33 mouse cellular contexts compared by ENCODE assay signal in genomic region chr13:107758327-107759095, GRCm38 (mm10).
DNase-seq lines count a peak whose midpoint lies in the region; ATAC-seq and TF ChIP-seq lines count a peak whose summit lies in the region.
"Had no signal": no experiment of that assay in that cellular context is flagged by ENCODE, and none has a peak within 500 bp of the region (broad histone marks: within the 10 kb centered on the region; RNA-seq: fewer than 3 reads in every experiment).

No protein-coding gene starts in this region.

- peak; percentile 29 for DNase-seq in intestine, embryonic 14.5 days (ENCODE audit: low spot score)
- peak; percentile 80 for DNase-seq in kidney, adult 2 months
- DNase-seq in kidney, postnatal 0 days (ENCODE audit: low spot score): no peak
- peak; percentile 12 to 16 for DNase-seq in kidney, postnatal 4 days
- no peak for DNase-seq in heart, postnatal 36 days
- no peak for DNase-seq in layer of hippocampus, postnatal 25 days (ENCODE audit: extremely low spot score in 1 of 2, low spot score in 1 of 2)
- DNase-seq: adrenal gland, postnatal 10 days; cerebellum, adult 18-20 months; cerebellum, postnatal 10 days; gastrocnemius, postnatal 36 days; heart, adult 2 months; heart, postnatal 10 days; layer of hippocampus, adult 9-11 months; lung, embryonic 14.5 days; spleen, adult 18-20 months; thymus, adult 2 months; thymus, postnatal 36 days had no signal

- intact Hi-C loops in heart, postnatal 36 days (cut with DNase I): no loop called here

- no peak for TF ChIP-seq CTCF in kidney, adult 2 months (conservative IDR thresholded peaks at IDR 0.05; ENCODE audit: insufficient read depth, insufficient read length, low read depth, low read length)
- no peak for TF ChIP-seq CTCF in kidney, postnatal 0 days (IDR thresholded peaks at IDR 0.05; ENCODE audit: low read depth)

- H3K27ac ChIP-seq in intestine, embryonic 14.5 days (ENCODE audit: low read depth): no peak overlapping the region
- H3K27ac ChIP-seq in intestine, embryonic 16.5 days (ENCODE audit: low read length): no peak overlapping the region
- H3K27ac ChIP-seq in kidney, adult 2 months (ENCODE audit: insufficient read depth, low read depth, low read length): no peak overlapping the region
- H3K27ac ChIP-seq in kidney, postnatal 0 days: no peak overlapping the region
- H3K27ac ChIP-seq: embryonic facial prominence, embryonic 13.5 days; forebrain, embryonic 10.5 days; forebrain, embryonic 15.5 days; heart, adult 2 months; heart, embryonic 13.5 days; hindbrain, embryonic 10.5 days; left cerebral cortex, adult 2 months; limb, embryonic 12.5 days; liver, embryonic 15.5 days; midbrain, embryonic 10.5 days; midbrain, embryonic 15.5 days; neural tube, embryonic 15.5 days; stomach, postnatal 0 days had no signal

- no peaks in the 10 kb centered on the region for H3K9me3 ChIP-seq in intestine, embryonic 14.5 days (ENCODE audit: control insufficient read depth, low read length)
- H3K9me3 ChIP-seq in intestine, embryonic 16.5 days (ENCODE audit: control insufficient read depth, low read length): no peaks in the 10 kb centered on the region
- H3K9me3 ChIP-seq in kidney, postnatal 0 days (replicated peaks; ENCODE audit: low read length): no peaks in the 10 kb centered on the region
- H3K9me3 ChIP-seq: embryonic facial prominence, embryonic 13.5 days; forebrain, embryonic 10.5 days; forebrain, embryonic 15.5 days; heart, embryonic 13.5 days; hindbrain, embryonic 10.5 days; limb, embryonic 12.5 days; liver, embryonic 15.5 days; midbrain, embryonic 10.5 days; midbrain, embryonic 15.5 days; neural tube, embryonic 15.5 days had no signal

- no peaks in the 10 kb centered on the region for H3K27me3 ChIP-seq in intestine, embryonic 14.5 days (replicated peaks; ENCODE audit: control insufficient read depth, insufficient read depth, low read length)
- no peaks in the 10 kb centered on the region for H3K27me3 ChIP-seq in intestine, embryonic 16.5 days (replicated peaks; ENCODE audit: control insufficient read depth, insufficient read depth, low read length)
- H3K27me3 ChIP-seq in kidney, adult 2 months (replicated peaks; ENCODE audit: control insufficient read depth, insufficient read depth, low read length): no peaks in the 10 kb centered on the region
- no peaks in the 10 kb centered on the region for H3K27me3 ChIP-seq in kidney, postnatal 0 days (ENCODE audit: insufficient read depth, low read length)
- H3K27me3 ChIP-seq: embryonic facial prominence, embryonic 13.5 days; forebrain, embryonic 15.5 days; heart, embryonic 13.5 days; limb, embryonic 12.5 days; liver, embryonic 15.5 days; midbrain, embryonic 15.5 days; neural tube, embryonic 15.5 days; Patski had no signal

- H3K4me3 ChIP-seq in intestine, embryonic 14.5 days (ENCODE audit: low read depth, low read length): no peak overlapping the region
- no peak overlapping the region for H3K4me3 ChIP-seq in intestine, embryonic 16.5 days (ENCODE audit: low read length)
- no peak overlapping the region for H3K4me3 ChIP-seq in kidney, adult 2 months (ENCODE audit: insufficient read depth, low read depth, low read length)
- H3K4me3 ChIP-seq in kidney, postnatal 0 days (replicated peaks; ENCODE audit: low read depth, low read length): no peak overlapping the region
- H3K4me3 ChIP-seq: embryonic facial prominence, embryonic 13.5 days; forebrain, embryonic 10.5 days; forebrain, embryonic 15.5 days; heart, adult 2 months; heart, embryonic 13.5 days; hindbrain, embryonic 10.5 days; left cerebral cortex, adult 2 months; limb, embryonic 12.5 days; liver, embryonic 15.5 days; midbrain, embryonic 10.5 days; midbrain, embryonic 15.5 days; neural tube, embryonic 15.5 days had no signal

- H3K4me1 ChIP-seq in intestine, embryonic 14.5 days (replicated peaks; ENCODE audit: control insufficient read depth, insufficient read depth, low read length): no peaks in the 10 kb centered on the region
- no peaks in the 10 kb centered on the region for H3K4me1 ChIP-seq in intestine, embryonic 16.5 days (ENCODE audit: control insufficient read depth, insufficient read depth, low read length)
- peaks cover 2% of the 10 kb centered on the region; the same call in 1 of the 2 replicates for H3K4me1 ChIP-seq in kidney, adult 2 months (ENCODE audit: control insufficient read depth, insufficient read depth, low read length)
- H3K4me1 ChIP-seq in kidney, postnatal 0 days (replicated peaks; ENCODE audit: insufficient read depth, low read length): no peaks in the 10 kb centered on the region
- H3K4me1 ChIP-seq: embryonic facial prominence, embryonic 13.5 days; forebrain, embryonic 10.5 days; forebrain, embryonic 15.5 days; heart, embryonic 13.5 days; limb, embryonic 12.5 days; liver, embryonic 15.5 days; midbrain, embryonic 10.5 days; midbrain, embryonic 15.5 days had no signal

- H3K9ac ChIP-seq in intestine, embryonic 14.5 days (ENCODE audit: low read length): no peak overlapping the region
- no peak overlapping the region for H3K9ac ChIP-seq in intestine, embryonic 16.5 days (ENCODE audit: low read depth, low read length)
- no peak overlapping the region for H3K9ac ChIP-seq in kidney, postnatal 0 days (ENCODE audit: low read depth, low read length)
- H3K9ac ChIP-seq: embryonic facial prominence, embryonic 13.5 days; forebrain, embryonic 15.5 days; heart, embryonic 13.5 days; limb, embryonic 12.5 days; liver, embryonic 15.5 days; lung, embryonic 14.5 days; midbrain, embryonic 15.5 days; neural tube, embryonic 15.5 days had no signal

- 91% methylated on average over 13 of the region's 13 CpGs for WGBS in intestine, embryonic 14.5 days
- 86% methylated on average over 13 of the region's 13 CpGs for WGBS in intestine, embryonic 16.5 days
- 63% methylated on average over 13 of the region's 13 CpGs for WGBS in kidney, adult 2 months
- WGBS in kidney, postnatal 0 days: 82% methylated on average over 13 of the region's 13 CpGs

- H3K36me3 ChIP-seq in intestine, embryonic 14.5 days (ENCODE audit: control insufficient read depth, insufficient read depth, low read length): peaks cover 6% of the 10 kb centered on the region; the same call in 1 of the 2 replicates
- H3K36me3 ChIP-seq in intestine, embryonic 16.5 days (ENCODE audit: control insufficient read depth, insufficient read depth, low read length): no peaks in the 10 kb centered on the region; the same call in 1 of the 2 replicates
- no peaks in the 10 kb centered on the region for H3K36me3 ChIP-seq in kidney, adult 2 months (ENCODE audit: control insufficient read depth, insufficient read depth, low read length)
- no peaks in the 10 kb centered on the region for H3K36me3 ChIP-seq in kidney, postnatal 0 days (ENCODE audit: insufficient read depth, low read length)
- H3K36me3 ChIP-seq: forebrain, embryonic 15.5 days; liver, embryonic 15.5 days; midbrain, embryonic 15.5 days; neural tube, embryonic 15.5 days had no signal

- H3K4me2 ChIP-seq in intestine, embryonic 14.5 days (ENCODE audit: low read length): no peak overlapping the region
- H3K4me2 ChIP-seq in intestine, embryonic 16.5 days (ENCODE audit: low read depth, low read length): no peak overlapping the region
- no peak overlapping the region for H3K4me2 ChIP-seq in kidney, postnatal 0 days (ENCODE audit: low read length)
- H3K4me2 ChIP-seq: embryonic facial prominence, embryonic 13.5 days; forebrain, embryonic 15.5 days; heart, embryonic 13.5 days; limb, embryonic 12.5 days; liver, embryonic 15.5 days; lung, embryonic 14.5 days; midbrain, embryonic 15.5 days; neural tube, embryonic 15.5 days had no signal

- ATAC-seq in intestine, embryonic 14.5 days (replicated peaks; ENCODE audit: low FRiP score, low TSS enrichment, low read depth): no peak
- no peak for ATAC-seq in intestine, embryonic 16.5 days
- ATAC-seq in kidney, postnatal 0 days (replicated peaks; ENCODE audit: low FRiP score, low read depth): peak; percentile 70; the same call in 1 of the 2 replicates
- ATAC-seq: forebrain, embryonic 15.5 days; hindbrain, embryonic 16.5 days; intestine, postnatal 0 days; midbrain, embryonic 15.5 days; Patski had no signal

- TF ChIP-seq POLR2A in kidney, adult 2 months (IDR thresholded peaks at IDR 0.05; ENCODE audit: low read depth, low read length): no peak

Comparison
In these comparisons a context has a peak if more than half of its experiments do, and no peak if none do; other contexts are left out.
1. DNase-seq: peak in intestine, embryonic 14.5 days (single experiment), kidney, adult 2 months (single experiment) and kidney, postnatal 4 days (2 of 2); none in kidney, postnatal 0 days (single experiment), heart, postnatal 36 days (0 of 2) and layer of hippocampus, postnatal 25 days (0 of 2).